ENCODE assay signal across 13 mouse cellular contexts in genomic region chr3:121874576-121874975, GRCm38 (mm10). TPM values are rescaled to one million over a fixed set of nuclear protein-coding genes. Genes with fewer than 3 reads are reported as not detected.
DNase-seq lines count a peak whose midpoint lies in the region; ATAC-seq and TF ChIP-seq lines count a peak whose summit lies in the region.
"Had no signal": no experiment of that assay in that cellular context is flagged by ENCODE, and none has a peak within 500 bp of the region (broad histone marks: within the 10 kb centered on the region; RNA-seq: fewer than 3 reads in every experiment).

No protein-coding gene starts in this region.

- in situ Hi-C loops in Patski (cut with MboI; ENCODE audit: low pct_unique_long_range_greater_than_20kb): no loop called here

- POLR2A ChIA-PET in Patski (lab: Charles Lee): no interaction called here

- CTCF ChIA-PET in Patski (lab: Charles Lee): interaction anchor here (1.0 kb wide), 1 partner anchor 335 kb away, joined by 3 read pairs; no protein-coding TSS in a partner anchor

- no peak for TF ChIP-seq CTCF in Patski (IDR thresholded peaks at IDR 0.05)

- no peaks in the 10 kb centered on the region for H3K27me3 ChIP-seq in liver, embryonic 15.5 days
- no peaks in the 10 kb centered on the region for H3K27me3 ChIP-seq in liver, embryonic 12.5 days (replicated peaks)
- no peaks in the 10 kb centered on the region for H3K27me3 ChIP-seq in Patski
- H3K27me3 ChIP-seq: limb, embryonic 13.5 days; midbrain, embryonic 12.5 days had no signal

- no peaks in the 10 kb centered on the region for H3K4me1 ChIP-seq in liver, embryonic 15.5 days (replicated peaks)
- H3K4me1 ChIP-seq in liver, embryonic 12.5 days: no peaks in the 10 kb centered on the region
- H3K4me1 ChIP-seq: limb, embryonic 13.5 days; midbrain, embryonic 12.5 days had no signal

- ATAC-seq in liver, embryonic 15.5 days (ENCODE audit: insufficient read depth): peak; percentile 22; the same call in 1 of the 2 replicates
- ATAC-seq in liver, embryonic 12.5 days: no peak
- ATAC-seq in Patski: peak; percentile 21
- peak; percentile 95 for ATAC-seq in common myeloid progenitor, adult 5-6 weeks (replicated peaks; ENCODE audit: low read depth, poor library complexity, severe bottlenecking)
- ATAC-seq in megakaryocyte, adult 5-6 weeks (ENCODE audit: poor library complexity, severe bottlenecking): 0 out of 2 replicates have a peak, but pooled peaks have one; percentile 30

- intact Hi-C loops in heart, postnatal 36 days (cut with DNase I): no loop called here

- H3K9ac ChIP-seq in liver, embryonic 15.5 days: no peak overlapping the region
- no peak overlapping the region for H3K9ac ChIP-seq in liver, embryonic 12.5 days
- H3K9ac ChIP-seq: limb, embryonic 13.5 days; midbrain, embryonic 12.5 days had no signal

- H3K36me3 ChIP-seq in liver, embryonic 15.5 days (replicated peaks): no peaks in the 10 kb centered on the region
- H3K36me3 ChIP-seq in liver, embryonic 12.5 days: no peaks in the 10 kb centered on the region
- H3K36me3 ChIP-seq: G1E; limb, embryonic 13.5 days; midbrain, embryonic 12.5 days had no signal

- WGBS in liver, embryonic 15.5 days (ENCODE audit: insufficient replicate concordance): 56% methylated on average over 1 of the region's 1 CpGs
- 60% methylated on average over 1 of the region's 1 CpGs for WGBS in liver, embryonic 12.5 days (ENCODE audit: insufficient replicate concordance)

- no peak overlapping the region for H3K4me3 ChIP-seq in liver, embryonic 15.5 days (replicated peaks)
- H3K4me3 ChIP-seq in liver, embryonic 12.5 days: no peak overlapping the region
- H3K4me3 ChIP-seq: limb, embryonic 13.5 days; midbrain, embryonic 12.5 days had no signal

- no peaks in the 10 kb centered on the region for H3K9me3 ChIP-seq in liver, embryonic 15.5 days (replicated peaks)
- no peaks in the 10 kb centered on the region for H3K9me3 ChIP-seq in liver, embryonic 12.5 days (replicated peaks)
- H3K9me3 ChIP-seq: G1E; limb, embryonic 13.5 days; midbrain, embryonic 12.5 days had no signal

- H3K27ac ChIP-seq in liver, embryonic 15.5 days (replicated peaks): no peak overlapping the region
- no peak overlapping the region for H3K27ac ChIP-seq in liver, embryonic 12.5 days
- H3K27ac ChIP-seq: limb, embryonic 13.5 days; midbrain, embryonic 12.5 days had no signal

- DNase-seq in Patski (ENCODE audit: low read depth, low spot score): no peak
- no peak for DNase-seq in layer of hippocampus, postnatal 25 days (ENCODE audit: extremely low spot score in 1 of 2, low spot score in 1 of 2)
- DNase-seq in heart, postnatal 36 days: no peak
- DNase-seq: cerebellum, adult 9-10 months; heart, postnatal 4 days; right cerebral cortex, adult 18-20 months had no signal

- no peak overlapping the region for H3K4me2 ChIP-seq in liver, embryonic 15.5 days
- H3K4me2 ChIP-seq in liver, embryonic 12.5 days: no peak overlapping the region
- H3K4me2 ChIP-seq: limb, embryonic 13.5 days; midbrain, embryonic 12.5 days had no signal

RNA-seq across cellular contexts. Expression of gene Abcd3, which starts 59.5 kb away (rescaled TPM):
- 24.6 and 24.9 TPM in 2 replicates for polyA plus RNA-seq in liver, embryonic 15.5 days (2015; fragmentation: Nextera tagmentation; extraction: Ambion mirVana)
- 28.2 and 29.6 TPM in 2 replicates for polyA plus RNA-seq in liver, embryonic 12.5 days (2016; fragmentation: Nextera tagmentation; extraction: Ambion mirVana)
- 115 TPM for polyA plus RNA-seq in Patski (2021)
- 36.7 and 39.6 TPM in 2 replicates for total RNA-seq in common myeloid progenitor, adult 5-6 weeks (2017)
- 18.2 and 20.4 TPM in 2 replicates for total RNA-seq in megakaryocyte, adult 5-6 weeks (2015)
- total RNA-seq in megakaryocyte, adult 5-6 weeks (2017): 20.1 and 22.7 TPM in 2 replicates
- total RNA-seq in layer of hippocampus, postnatal 25 days (2021): 10 to 100 TPM; 58.7 to 64.8 TPM
- total RNA-seq in heart, postnatal 36 days (2021): 10 to 100 TPM; 94.6 to 98.6 TPM
